Mouse (Mus musculus): ENCODE data around the gene Myf5. TPM values are rescaled to one million over a fixed set of nuclear protein-coding genes. Genes with fewer than 3 reads are reported as not detected.

Myf5 gene
- polyA plus RNA-seq (2015; fragmentation: Nextera tagmentation; extraction: Ambion mirVana): 4.9 and 5.3 TPM in 2 replicates

- Histone ChIP-seq H3K27me3 (peaks cover 37% of the 10 kb centered on the region), H3K9ac (no peak within 1 kb of the TSS), H3K27ac (no peak within 1 kb of the TSS), H3K4me3 (peak within 1 kb of the TSS; percentile 24; the same call in 1 of the 2 replicates), H3K36me3 (no peaks in the 10 kb centered on the region), H3K9me3 (no peaks in the 10 kb centered on the region), H3K4me1 (peaks cover 22% of the 10 kb centered on the region), H3K4me2 (peak within 1 kb of the TSS; percentile 50; the same call in 1 of the 2 replicates)
- ATAC-seq (ENCODE audit: insufficient number of reproducible peaks, insufficient read depth, low FRiP score, low TSS enrichment, low read depth): no peak
- WGBS: 59% methylated on average over 8 of the region's 8 CpGs
These were observed at the start of gene Myf5 for GRCm38 (mm10) chr10:107485870-107486269. Gene Myf5, minus strand, starts transcription at chr10:107486134.

- Histone ChIP-seq H3K9me3 (no peaks in the 10 kb centered on the region), H3K36me3 (no peaks in the 10 kb centered on the region), H3K4me3 (no peak overlapping the region), H3K27me3 (no peaks in the 10 kb centered on the region), H3K4me1 (no peaks in the 10 kb centered on the region), H3K4me2 (no peak overlapping the region), H3K9ac (no peak overlapping the region), H3K27ac (no peak overlapping the region)
- 67% methylated on average over 1 of the region's 1 CpGs for WGBS
- ATAC-seq (ENCODE audit: insufficient number of reproducible peaks, insufficient read depth, low FRiP score, low TSS enrichment, low read depth): no peak
These were observed 42.8 kb upstream of the Myf5 start for GRCm38 (mm10) chr10:107528758-107529157.

- H3K9ac ChIP-seq: no peak overlapping the region
- WGBS: 75% methylated on average over 5 of the region's 5 CpGs
- H3K4me3 ChIP-seq: no peak overlapping the region
- no peaks in the 10 kb centered on the region for H3K36me3 ChIP-seq
- no peak overlapping the region for H3K4me2 ChIP-seq
- H3K27ac ChIP-seq: no peak overlapping the region
- no peaks in the 10 kb centered on the region for H3K9me3 ChIP-seq
- no peaks in the 10 kb centered on the region for H3K4me1 ChIP-seq
- H3K27me3 ChIP-seq: no peaks in the 10 kb centered on the region; the same call in 1 of the 2 replicates
- ATAC-seq (ENCODE audit: insufficient number of reproducible peaks, insufficient read depth, low FRiP score, low TSS enrichment, low read depth): no peak
These were observed 33.3 kb upstream of the Myf5 start for GRCm38 (mm10) chr10:107519216-107519615.

- no peaks in the 10 kb centered on the region for H3K9me3 ChIP-seq
- 70% methylated on average over 7 of the region's 7 CpGs for WGBS
- no peaks in the 10 kb centered on the region for H3K36me3 ChIP-seq
- no peak overlapping the region for H3K4me3 ChIP-seq
- H3K4me1 ChIP-seq: no peaks in the 10 kb centered on the region
- no peak overlapping the region for H3K9ac ChIP-seq
- no peak for ATAC-seq (ENCODE audit: insufficient number of reproducible peaks, insufficient read depth, low FRiP score, low TSS enrichment, low read depth)
- no peak overlapping the region for H3K4me2 ChIP-seq
- no peak overlapping the region for H3K27ac ChIP-seq
- no peaks in the 10 kb centered on the region; the same call in 1 of the 2 replicates for H3K27me3 ChIP-seq
These were observed 30.7 kb upstream of the Myf5 start for GRCm38 (mm10) chr10:107516641-107517040.

GRCm38 (mm10) chr10:107514735-107515134, 28.8 kb upstream of the Myf5 start:
- no peak overlapping the region for H3K9ac ChIP-seq
- WGBS: 33% methylated on average over 7 of the region's 7 CpGs
- H3K4me3 ChIP-seq: no peak overlapping the region
- H3K4me1 ChIP-seq: no peaks in the 10 kb centered on the region
- H3K27me3 ChIP-seq: no peaks in the 10 kb centered on the region; the same call in 1 of the 2 replicates
- ATAC-seq (ENCODE audit: insufficient number of reproducible peaks, insufficient read depth, low FRiP score, low TSS enrichment, low read depth): no peak
- H3K27ac ChIP-seq: no peak overlapping the region
- no peak overlapping the region for H3K4me2 ChIP-seq
- H3K36me3 ChIP-seq: no peaks in the 10 kb centered on the region
- H3K9me3 ChIP-seq: no peaks in the 10 kb centered on the region

- Histone ChIP-seq H3K36me3 (no peaks in the 10 kb centered on the region), H3K9me3 (0 out of 2 replicates have a peak, but pooled peaks cover 3% of the 10 kb centered on the region), H3K4me2 (no peak overlapping the region), H3K27me3 (no peaks in the 10 kb centered on the region), H3K4me1 (no peaks in the 10 kb centered on the region), H3K4me3 (no peak overlapping the region), H3K9ac (no peak overlapping the region), H3K27ac (no peak overlapping the region)
- 57% methylated on average over 2 of the region's 2 CpGs for WGBS
- no peak for ATAC-seq (ENCODE audit: insufficient number of reproducible peaks, insufficient read depth, low FRiP score, low TSS enrichment, low read depth)
These were observed 20.5 kb upstream of the Myf5 start for GRCm38 (mm10) chr10:107506397-107506796.

- 0 out of 2 replicates have a peak, but pooled peaks cover 3% of the 10 kb centered on the region for H3K9me3 ChIP-seq
- no peak for ATAC-seq (ENCODE audit: insufficient number of reproducible peaks, insufficient read depth, low FRiP score, low TSS enrichment, low read depth)
- H3K36me3 ChIP-seq: no peaks in the 10 kb centered on the region
- no peaks in the 10 kb centered on the region for H3K4me1 ChIP-seq
- H3K4me2 ChIP-seq: no peak overlapping the region
- no peak overlapping the region for H3K27ac ChIP-seq
- no peaks in the 10 kb centered on the region for H3K27me3 ChIP-seq
- 66% methylated on average over 4 of the region's 4 CpGs for WGBS
- no peak overlapping the region for H3K4me3 ChIP-seq
- H3K9ac ChIP-seq: no peak overlapping the region
These were observed 17.5 kb upstream of the Myf5 start for GRCm38 (mm10) chr10:107503430-107503829.

- no peak overlapping the region for H3K9ac ChIP-seq
- H3K27me3 ChIP-seq: no peaks in the 10 kb centered on the region
- H3K4me1 ChIP-seq: no peaks in the 10 kb centered on the region
- 77% methylated on average over 7 of the region's 7 CpGs for WGBS
- H3K27ac ChIP-seq: no peak overlapping the region
- H3K9me3 ChIP-seq: no peaks in the 10 kb centered on the region
- H3K4me3 ChIP-seq: no peak overlapping the region
- no peak for ATAC-seq (ENCODE audit: insufficient number of reproducible peaks, insufficient read depth, low FRiP score, low TSS enrichment, low read depth)
- H3K4me2 ChIP-seq: no peak overlapping the region
- H3K36me3 ChIP-seq: no peaks in the 10 kb centered on the region
These were observed 16.3 kb upstream of the Myf5 start for GRCm38 (mm10) chr10:107502193-107502592.

- Histone ChIP-seq H3K27ac (no peak overlapping the region), H3K27me3 (no peaks in the 10 kb centered on the region; the same call in 1 of the 2 replicates), H3K9me3 (no peaks in the 10 kb centered on the region), H3K4me2 (no peak overlapping the region), H3K9ac (no peak overlapping the region), H3K4me1 (no peaks in the 10 kb centered on the region), H3K36me3 (no peaks in the 10 kb centered on the region), H3K4me3 (no peak overlapping the region)
- no peak for ATAC-seq (ENCODE audit: insufficient number of reproducible peaks, insufficient read depth, low FRiP score, low TSS enrichment, low read depth)
- WGBS: 76% methylated on average over 7 of the region's 7 CpGs
These were observed 13.7 kb upstream of the Myf5 start for GRCm38 (mm10) chr10:107499656-107500055.

- ATAC-seq (ENCODE audit: insufficient number of reproducible peaks, insufficient read depth, low FRiP score, low TSS enrichment, low read depth): no peak
- Histone ChIP-seq H3K9ac (no peak overlapping the region), H3K4me1 (peaks cover 7% of the 10 kb centered on the region; the same call in 1 of the 2 replicates), H3K4me3 (no peak overlapping the region), H3K27me3 (peaks cover 18% of the 10 kb centered on the region), H3K9me3 (no peaks in the 10 kb centered on the region), H3K4me2 (no peak overlapping the region), H3K27ac (no peak overlapping the region), H3K36me3 (no peaks in the 10 kb centered on the region)
- WGBS: 93% methylated on average over 1 of the region's 1 CpGs
These were observed 10.5 kb upstream of the Myf5 start for GRCm38 (mm10) chr10:107496402-107496801.

GRCm38 (mm10) chr10:107494568-107494967, 8.6 kb upstream of the Myf5 start, which contains the start of gene Myf6:
Gene Myf6, minus strand, starts transcription at chr10:107494737.
- no peak within 1 kb of the TSS for H3K27ac ChIP-seq
- no peak for ATAC-seq (ENCODE audit: insufficient number of reproducible peaks, insufficient read depth, low FRiP score, low TSS enrichment, low read depth)
- peak within 1 kb of the TSS; percentile 54 for H3K4me2 ChIP-seq
- H3K27me3 ChIP-seq: peaks cover 23% of the 10 kb centered on the region
- peak within 1 kb of the TSS; percentile 19; the same call in 1 of the 2 replicates for H3K4me3 ChIP-seq
- no peak within 1 kb of the TSS for H3K9ac ChIP-seq
- peaks cover 7% of the 10 kb centered on the region; the same call in 1 of the 2 replicates for H3K4me1 ChIP-seq
- no peaks in the 10 kb centered on the region for H3K36me3 ChIP-seq
- H3K9me3 ChIP-seq: no peaks in the 10 kb centered on the region
- WGBS: 79% methylated on average over 6 of the region's 6 CpGs

- no peak for ATAC-seq (ENCODE audit: insufficient number of reproducible peaks, insufficient read depth, low FRiP score, low TSS enrichment, low read depth)
- no peaks in the 10 kb centered on the region for H3K9me3 ChIP-seq
- H3K27ac ChIP-seq: no peak overlapping the region
- H3K4me2 ChIP-seq: peak overlapping the region; percentile 54
- 40% methylated on average over 20 of the region's 20 CpGs for WGBS
- peaks cover 28% of the 10 kb centered on the region for H3K27me3 ChIP-seq
- H3K4me1 ChIP-seq: peaks cover 8% of the 10 kb centered on the region; the same call in 1 of the 2 replicates
- H3K36me3 ChIP-seq: no peaks in the 10 kb centered on the region
- H3K4me3 ChIP-seq: peak overlapping the region; percentile 19
- no peak overlapping the region for H3K9ac ChIP-seq
These were observed 7.9 kb upstream of the Myf5 start for GRCm38 (mm10) chr10:107493580-107494474.
